Mouse (Mus musculus): ENCODE measurements around the gene Dnmt3l.

- no peak for TF ChIP-seq POLR2A (IDR thresholded peaks at IDR 0.05; ENCODE audit: low read depth, low read length)
- TF ChIP-seq CTCF (IDR thresholded peaks at IDR 0.05; ENCODE audit: extremely low read depth, insufficient read length, insufficient replicate concordance, low read depth, low read length) = no peak
Measured at GRCm38 (mm10) chr10:78016366-78016765, 25.4 kb upstream of the Dnmt3l start.

All from small intestine, adult 2 months (tissue).